Mouse (Mus musculus): Measurements from ENCODE around the gene Myo1b.

The Myo1b gene

DNA sequence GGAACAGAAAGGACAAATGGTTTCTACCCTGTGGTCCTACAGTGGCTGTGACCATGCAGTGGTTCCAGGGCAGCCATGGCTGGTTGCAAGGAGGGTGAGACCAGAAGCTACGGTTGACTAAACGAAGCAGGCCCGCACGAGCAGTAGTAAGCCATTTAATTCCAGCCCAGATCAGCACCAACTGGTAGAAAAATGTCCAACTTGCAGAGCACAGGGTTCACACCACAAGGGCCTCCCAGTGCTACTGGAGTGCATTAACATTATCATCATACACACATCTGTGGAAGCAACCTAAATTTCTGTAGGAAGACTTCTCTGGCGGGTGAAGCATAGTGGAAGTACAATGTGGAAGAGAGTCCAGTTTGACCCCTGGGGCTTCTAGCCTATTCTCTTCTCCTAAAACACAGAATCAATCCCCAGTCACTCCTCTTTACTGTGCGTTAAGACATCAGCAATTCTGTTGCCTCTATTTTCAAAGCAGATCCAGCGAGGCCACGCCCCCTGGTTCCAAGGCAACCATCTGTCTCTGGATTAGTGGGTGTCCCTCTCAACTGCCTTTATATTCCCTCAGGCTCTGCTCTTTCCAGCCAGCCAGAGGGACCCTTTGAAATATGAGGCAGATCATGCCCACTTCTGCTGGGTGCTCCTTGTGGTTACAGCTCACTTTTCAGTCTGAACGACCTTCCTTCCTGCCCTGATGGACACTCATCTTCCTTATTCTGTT is 120.1 kb downstream of the Myo1b start:
- peak; percentile 48 for DNase-seq (ENCODE audit: low read depth, low spot score)

GRCm38 (mm10) chr1:51789269-51789668 is 126.6 kb downstream of the Myo1b start:
- DNase-seq (ENCODE audit: low read depth, low spot score) = no peak

DNA sequence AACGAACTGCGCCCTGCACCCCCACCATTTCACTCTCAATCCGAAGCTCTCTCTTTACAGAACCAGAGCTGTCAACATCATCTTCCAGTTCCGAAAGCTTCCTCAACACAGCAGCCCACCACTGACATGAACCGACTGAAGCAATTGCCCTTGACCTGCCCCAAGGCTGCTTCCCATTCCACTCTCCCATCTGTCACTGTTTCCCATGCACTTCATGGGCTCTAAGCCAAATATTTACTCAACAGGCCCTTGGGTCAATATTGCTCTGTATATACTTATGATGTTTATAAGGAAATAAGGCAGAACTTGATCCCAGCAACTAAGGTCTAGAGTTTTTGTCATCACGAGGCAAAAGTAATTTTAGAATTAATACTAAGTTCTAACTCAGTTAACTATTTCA is 133.8 kb downstream of the Myo1b start:
- DNase-seq (ENCODE audit: low read depth, low spot score) = no peak

DNA sequence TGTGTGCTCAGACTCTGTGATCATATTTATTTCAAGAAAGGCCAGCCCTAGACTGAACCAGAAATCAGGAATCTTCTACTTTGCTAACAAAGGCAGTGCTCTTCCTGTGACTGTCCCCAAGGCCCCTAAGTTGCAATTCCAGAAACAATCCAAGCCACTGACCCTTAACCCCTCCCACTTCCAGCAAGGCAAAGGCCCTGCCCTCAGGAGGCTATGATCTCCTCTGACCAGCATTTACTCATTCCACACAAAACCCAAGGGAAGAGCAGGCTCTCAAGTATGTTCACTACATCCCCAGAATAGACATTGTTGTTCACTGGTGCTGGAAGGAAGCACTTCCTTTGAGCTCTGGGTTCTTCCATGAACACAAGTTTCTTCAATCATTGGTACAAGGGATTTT is 135.5 kb downstream of the Myo1b start:
- DNase-seq (ENCODE audit: low read depth, low spot score) = no peak

DNA sequence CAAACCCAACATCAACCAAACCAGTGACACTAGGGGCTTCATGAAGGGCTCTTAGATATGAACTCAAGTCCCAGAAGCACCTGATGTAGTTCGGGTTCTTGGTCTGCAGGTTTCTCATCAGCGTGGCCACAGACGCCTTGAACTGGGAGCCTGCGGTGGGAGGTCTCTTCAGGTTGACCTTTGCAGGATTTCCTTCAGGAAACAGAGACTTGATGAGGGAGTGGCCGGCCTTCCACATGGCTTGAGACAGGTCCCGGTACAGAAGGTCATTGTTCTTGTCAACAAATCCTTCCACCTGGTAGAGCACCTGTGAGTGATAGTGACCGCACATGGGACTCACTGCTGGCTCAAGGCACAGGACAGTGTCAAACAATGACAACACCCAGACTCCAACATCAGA is 137.6 kb downstream of the Myo1b start:
- DNase-seq (ENCODE audit: low read depth, low spot score) = no peak

GRCm38 (mm10) chr1:51770504-51770871 is 145.4 kb downstream of the Myo1b start:
- DNase-seq (ENCODE audit: low read depth, low spot score) = no peak

- DNase-seq (ENCODE audit: low read depth, low spot score) = peak; percentile 20
These were observed 145.9 kb downstream of the Myo1b start for GRCm38 (mm10) chr1:51769815-51770503.

GRCm38 (mm10) chr1:51766271-51766670 is 149.6 kb downstream of the Myo1b start:
- DNase-seq (ENCODE audit: low read depth, low spot score) = no peak

DNA sequence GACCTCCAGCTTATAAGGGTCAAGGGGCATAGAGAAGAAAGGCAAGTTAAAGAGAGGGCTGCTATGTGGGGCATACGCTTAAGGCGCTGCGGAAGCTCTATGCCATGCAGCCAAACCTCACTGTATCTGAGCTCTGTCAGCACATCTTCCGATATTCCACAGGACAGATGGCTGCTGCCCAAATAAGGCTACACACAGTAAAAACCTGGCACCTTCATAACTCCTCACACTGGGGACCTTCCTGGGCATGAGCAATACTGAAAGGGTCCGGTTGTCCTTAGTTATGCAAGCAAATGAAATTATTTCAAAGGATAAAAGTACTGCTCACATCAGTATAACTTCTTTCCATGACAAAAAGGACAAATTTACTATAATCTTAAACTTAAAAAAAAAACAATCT is 150.7 kb downstream of the Myo1b start:
- DNase-seq (ENCODE audit: low read depth, low spot score) = no peak

DNA sequence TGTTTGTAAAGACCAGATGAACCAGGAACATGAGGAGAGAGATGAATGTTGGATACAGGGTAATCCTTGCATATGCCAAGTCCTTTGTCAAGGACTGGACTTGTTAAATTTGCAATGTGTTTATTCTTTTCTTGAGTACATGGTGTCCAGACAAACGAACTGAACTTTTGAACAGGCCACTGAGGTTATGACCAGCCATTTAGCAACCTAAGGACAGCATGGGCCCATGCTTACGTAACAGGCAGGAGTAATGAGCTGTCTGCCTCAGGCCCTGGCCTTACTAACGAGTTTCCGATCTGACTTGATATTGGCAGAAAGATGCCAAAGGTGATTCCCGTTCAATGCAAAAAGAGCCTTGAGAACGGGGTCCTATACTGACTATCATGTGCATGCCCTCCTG is 156.2 kb downstream of the Myo1b start:
- DNase-seq (ENCODE audit: low read depth, low spot score) = no peak

DNA sequence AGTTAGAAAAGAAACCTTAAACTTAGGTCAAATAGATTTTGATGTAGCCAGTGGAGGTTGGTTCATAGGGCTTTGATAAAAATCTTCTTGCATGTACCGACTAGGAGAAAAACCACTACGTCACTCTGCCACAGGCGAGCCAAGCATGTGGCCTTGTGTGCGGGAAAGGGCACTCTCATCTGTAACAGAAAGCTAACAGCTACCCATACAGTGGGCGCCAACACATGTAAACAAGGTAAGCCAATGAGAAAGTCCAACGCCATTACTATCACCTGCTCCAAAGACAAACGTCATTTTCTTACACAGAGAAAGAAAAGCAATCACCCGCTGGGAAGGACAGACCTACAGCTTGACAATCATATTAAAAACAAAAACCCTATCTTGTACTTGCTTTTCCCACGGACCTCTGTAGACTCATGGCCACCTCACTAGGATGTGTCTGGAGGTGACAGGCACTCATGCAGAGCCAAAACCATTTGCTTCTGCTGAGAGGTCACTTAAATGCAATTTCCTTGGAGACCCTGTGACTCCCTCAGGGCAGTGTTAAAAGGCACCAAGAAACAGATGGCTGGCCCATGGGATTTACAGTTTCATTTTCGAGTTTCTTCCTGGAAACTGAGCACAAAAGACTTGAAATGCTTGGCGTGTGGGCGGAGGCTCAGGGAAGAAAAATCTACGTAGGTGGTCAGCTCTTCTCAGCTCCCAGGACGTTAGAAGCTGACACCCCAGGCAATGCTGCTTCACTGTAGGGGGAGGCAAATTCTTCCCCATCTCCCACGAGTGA is 157.4 kb downstream of the Myo1b start:
- peak; percentile 23 for DNase-seq (ENCODE audit: low read depth, low spot score)

DNA sequence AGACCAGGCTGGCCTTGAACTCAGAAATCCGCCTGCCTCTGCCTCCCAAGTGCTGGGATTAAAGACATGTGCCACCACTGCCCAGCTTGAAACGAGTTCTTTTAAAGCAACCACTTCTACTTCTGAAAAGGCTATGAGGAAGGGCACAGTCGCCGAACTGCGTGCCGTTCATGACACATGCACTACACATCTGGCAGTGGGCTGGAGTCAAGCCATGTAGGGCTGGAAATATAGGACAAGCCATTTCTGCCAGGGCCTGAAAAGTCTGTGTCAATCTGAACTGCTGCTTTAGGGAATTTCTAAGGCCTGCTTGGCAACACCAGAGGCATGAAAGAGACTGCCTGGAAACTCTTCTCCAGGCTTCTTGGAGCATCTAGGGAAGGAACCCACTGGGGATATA is 162.2 kb downstream of the Myo1b start:
- DNase-seq (ENCODE audit: low read depth, low spot score) = no peak

DNA sequence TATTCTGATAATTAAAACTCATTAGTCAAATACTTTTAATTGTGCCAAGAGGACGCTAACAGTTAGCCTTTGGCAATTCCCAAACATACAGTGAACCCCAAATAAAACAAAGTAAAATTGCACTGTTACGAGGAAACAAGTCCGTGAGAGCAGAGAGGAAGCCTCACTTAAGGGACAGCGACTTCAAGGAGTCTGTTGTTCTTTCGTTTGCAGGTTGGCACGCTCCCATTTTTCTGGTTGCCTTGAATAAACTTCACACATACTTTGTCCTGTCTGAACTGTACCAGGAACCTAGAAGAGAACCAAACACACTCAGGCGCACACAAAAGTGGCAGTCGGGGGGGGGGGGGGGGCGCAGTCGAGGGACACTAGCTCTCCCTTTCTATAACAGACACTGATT is 164.9 kb downstream of the Myo1b start:
- DNase-seq (ENCODE audit: low read depth, low spot score) = no peak

DNA sequence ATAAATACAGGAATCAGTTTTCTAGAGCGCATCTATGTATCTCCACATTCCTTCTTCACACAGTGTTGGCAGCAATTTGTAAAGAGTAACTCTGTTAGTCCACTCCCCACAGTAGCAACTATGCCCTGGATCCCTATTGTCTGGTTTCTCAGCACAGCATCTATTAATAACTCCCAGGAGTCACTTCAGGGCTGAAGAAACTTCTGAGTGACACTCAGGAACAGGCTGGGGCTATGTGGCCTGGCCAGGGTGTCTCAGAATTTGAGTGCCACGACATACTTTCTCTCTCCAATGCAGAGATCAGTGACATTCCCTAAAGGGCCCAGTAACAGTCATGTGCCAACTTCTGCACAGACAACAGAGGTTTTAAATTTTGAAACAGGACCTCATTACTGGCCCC is 167.6 kb downstream of the Myo1b start:
- DNase-seq (ENCODE audit: low read depth, low spot score) = no peak

DNA sequence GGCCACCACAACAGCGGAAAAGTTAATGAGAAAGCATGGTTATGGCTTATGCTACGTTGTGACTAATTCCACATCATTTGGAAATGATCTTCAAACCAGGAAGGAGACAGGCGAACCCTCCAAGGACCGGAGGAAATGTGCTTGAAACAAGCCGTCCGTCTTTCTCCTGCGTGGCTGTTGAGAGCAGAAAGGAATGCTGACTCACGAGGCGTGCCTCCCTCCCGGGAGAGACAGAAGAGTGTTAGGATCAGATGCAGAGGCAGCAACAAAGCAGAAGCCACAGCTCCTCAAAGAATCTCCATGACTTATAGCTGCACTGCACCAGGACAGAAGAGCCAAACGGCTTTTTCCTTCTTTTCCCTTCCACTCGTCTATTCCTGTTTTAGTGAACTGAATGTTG is 168.4 kb downstream of the Myo1b start:
- DNase-seq (ENCODE audit: low read depth, low spot score) = peak; percentile 90

DNA sequence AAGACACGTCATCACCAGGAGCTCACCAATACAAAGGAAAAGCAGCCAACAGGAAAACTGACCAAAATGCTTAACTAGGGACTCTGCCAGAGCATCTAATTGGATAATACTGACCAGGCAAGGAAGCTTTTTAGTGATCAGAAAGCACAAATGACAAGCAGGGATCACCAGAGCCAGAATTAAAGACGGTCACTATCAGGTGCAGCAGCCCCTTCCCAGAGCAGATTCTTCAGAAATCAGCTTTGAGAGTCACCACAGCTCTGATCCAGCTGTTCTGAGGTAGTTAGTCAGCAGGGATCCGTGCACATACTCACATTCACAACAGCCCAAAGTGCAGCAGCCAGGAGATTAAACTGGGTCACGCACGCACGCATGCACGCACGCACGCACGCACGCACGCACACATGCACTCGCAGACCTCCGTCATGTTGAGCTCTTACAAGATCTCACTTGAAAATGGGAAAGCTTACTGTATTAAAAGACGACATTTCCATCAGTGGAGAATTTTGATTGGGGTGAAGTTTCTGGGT is 169.1 kb downstream of the Myo1b start:
- peak; percentile 80 for DNase-seq (ENCODE audit: low read depth, low spot score)

DNA sequence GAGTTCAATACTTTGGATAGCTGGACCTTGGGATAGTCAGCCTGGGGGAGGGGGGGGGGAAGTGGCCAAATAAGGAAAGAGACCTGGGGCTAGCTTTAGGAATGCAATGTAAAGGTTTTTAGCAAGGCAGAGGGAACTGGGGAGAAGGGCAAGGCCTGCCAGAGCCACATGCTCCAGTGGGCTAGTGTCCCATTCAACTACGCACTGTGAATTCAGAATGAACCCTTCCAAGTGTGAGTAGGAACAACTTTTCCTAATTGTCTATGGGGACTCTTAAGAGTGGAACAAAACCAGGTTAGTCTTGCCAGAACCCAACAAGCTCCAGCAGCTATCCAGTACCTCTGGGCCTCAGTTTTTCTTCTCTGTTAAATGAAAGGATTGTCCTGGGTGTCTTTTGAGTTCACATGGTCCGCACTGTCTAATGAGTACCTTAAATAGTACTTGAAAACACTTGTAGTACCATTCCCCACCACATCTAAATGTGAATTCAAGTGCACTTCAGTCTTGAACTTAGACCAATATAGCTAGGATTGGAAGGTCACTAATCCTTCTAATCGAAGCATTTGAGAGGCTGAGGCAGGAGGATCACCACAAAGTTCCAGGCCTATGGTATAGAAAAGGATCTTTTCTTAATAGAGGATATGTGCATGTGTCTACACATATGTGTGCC is 172.0 kb downstream of the Myo1b start:
- DNase-seq (ENCODE audit: low read depth, low spot score) = peak; percentile 54

DNA sequence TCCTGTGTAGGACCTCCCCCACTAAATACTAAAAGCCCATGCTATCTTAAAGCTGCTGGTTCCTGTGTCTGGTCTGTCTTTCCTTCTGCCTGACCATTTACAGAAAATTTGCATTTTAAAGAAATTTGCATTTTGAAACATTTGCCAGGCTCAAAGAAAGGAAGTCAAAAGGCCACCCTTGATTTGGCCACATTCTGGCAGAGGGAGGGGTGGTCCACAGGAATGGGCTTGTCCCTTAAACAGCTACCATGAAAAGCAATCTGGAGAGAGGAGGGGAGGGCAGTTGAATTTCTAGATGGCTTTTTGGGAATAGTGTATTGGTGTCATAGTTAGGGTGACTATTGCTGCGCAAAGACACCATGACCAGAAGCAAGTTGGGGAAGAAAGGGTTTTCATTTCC is 173.3 kb downstream of the Myo1b start:
- peak; percentile 69 for DNase-seq (ENCODE audit: low read depth, low spot score)

DNA sequence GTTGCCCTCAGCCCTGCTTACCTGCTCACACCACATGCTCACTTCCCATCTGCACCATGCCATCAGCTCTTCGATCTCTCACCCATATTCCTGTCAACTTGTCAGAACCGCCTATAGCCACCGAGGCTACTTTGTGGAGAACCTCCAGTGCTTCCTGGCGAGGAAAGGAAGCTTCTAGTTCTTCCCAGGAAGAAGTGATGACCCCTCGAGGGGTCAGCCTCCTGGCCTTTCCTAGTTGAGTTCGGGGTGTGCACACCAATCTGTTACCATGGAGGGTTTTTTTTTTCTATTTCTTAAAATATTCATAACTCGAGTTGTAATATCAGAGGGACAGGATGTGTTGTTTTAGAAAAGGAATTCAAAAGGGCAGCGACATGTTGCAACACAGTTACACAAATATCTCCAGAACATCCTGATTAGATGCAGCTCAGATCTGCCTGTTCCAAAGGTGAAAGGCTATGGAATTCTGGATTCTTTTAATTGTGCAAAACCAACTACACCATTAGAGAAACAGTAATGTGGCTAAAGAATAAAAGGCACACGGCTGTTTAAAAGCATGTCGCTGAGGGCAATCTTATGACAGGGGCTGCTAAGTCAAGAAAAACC is 175.1 kb downstream of the Myo1b start:
- DNase-seq (ENCODE audit: low read depth, low spot score) = no peak

- no peak for DNase-seq (ENCODE audit: low read depth, low spot score)
These were observed 176.5 kb downstream of the Myo1b start for GRCm38 (mm10) chr1:51739252-51739852.

DNA sequence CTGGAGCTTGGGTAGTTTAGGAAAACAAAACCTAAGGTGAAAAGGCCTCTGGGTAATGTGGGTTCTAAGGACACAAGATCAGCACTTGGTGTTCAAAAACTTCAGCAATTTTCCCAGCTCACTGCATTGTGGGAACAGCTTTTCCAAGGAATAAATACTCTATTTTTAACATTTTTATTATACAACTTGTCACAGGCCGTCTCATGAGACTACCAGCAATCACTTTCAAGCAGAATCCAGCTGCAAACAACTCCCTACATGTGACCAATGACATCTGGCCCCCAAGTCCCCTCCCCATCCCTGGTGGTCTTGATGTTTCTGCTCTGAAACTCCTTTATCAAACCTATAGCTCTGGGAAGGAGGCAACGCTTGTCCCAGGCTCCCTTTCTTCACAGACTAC is 179.0 kb downstream of the Myo1b start:
- no peak for DNase-seq (ENCODE audit: low read depth, low spot score)

Measured in R1 (cell line).